Comparison of ENCODE assay signal across 9 mouse cellular contexts in genomic region chr14:75899566-75899965, GRCm38 (mm10). TPM values are rescaled to one million over a fixed set of nuclear protein-coding genes. Genes with fewer than 3 reads are reported as not detected.
DNase-seq lines count a peak whose midpoint lies in the region; ATAC-seq and TF ChIP-seq lines count a peak whose summit lies in the region.
"Had no signal": no experiment of that assay in that cellular context is flagged by ENCODE, and none has a peak within 500 bp of the region (broad histone marks: within the 10 kb centered on the region; RNA-seq: fewer than 3 reads in every experiment).

No protein-coding gene starts in this region.

- peaks cover 4% of the 10 kb centered on the region for H3K36me3 ChIP-seq in ES-E14 (ENCODE audit: control insufficient read depth, insufficient read depth, low read length, poor library complexity, severe bottlenecking)
- no peaks in the 10 kb centered on the region for H3K36me3 ChIP-seq in forebrain, embryonic 16.5 days (ENCODE audit: control insufficient read depth, insufficient read depth)
- peaks cover 13% of the 10 kb centered on the region for H3K36me3 ChIP-seq in hindbrain, embryonic 12.5 days

- no peak overlapping the region for H3K4me2 ChIP-seq in forebrain, embryonic 16.5 days (ENCODE audit: low read length)
- H3K4me2 ChIP-seq in hindbrain, embryonic 12.5 days (replicated peaks): no peak overlapping the region
- H3K4me2 ChIP-seq: limb, embryonic 15.5 days had no signal

- H3K27ac ChIP-seq in ES-E14 (ENCODE audit: insufficient read depth, low read depth, low read length, poor library complexity, severe bottlenecking): no peak overlapping the region
- H3K27ac ChIP-seq in forebrain, embryonic 16.5 days (ENCODE audit: low read length): peak overlapping the region; percentile 91
- no peak overlapping the region for H3K27ac ChIP-seq in hindbrain, embryonic 12.5 days
- H3K27ac ChIP-seq: limb, embryonic 15.5 days had no signal

- 11% methylated on average over 4 of the region's 4 CpGs for WGBS in forebrain, embryonic 16.5 days
- 26% methylated on average over 4 of the region's 4 CpGs for WGBS in hindbrain, embryonic 12.5 days

- no peak overlapping the region for H3K9ac ChIP-seq in ES-E14 (ENCODE audit: insufficient read depth, low read depth, low read length, poor library complexity, severe bottlenecking)
- no peak overlapping the region for H3K9ac ChIP-seq in forebrain, embryonic 16.5 days (replicated peaks; ENCODE audit: low read depth, low read length)
- no peak overlapping the region for H3K9ac ChIP-seq in hindbrain, embryonic 12.5 days
- H3K9ac ChIP-seq: limb, embryonic 15.5 days had no signal

- no peaks in the 10 kb centered on the region for H3K27me3 ChIP-seq in forebrain, embryonic 16.5 days (replicated peaks; ENCODE audit: control insufficient read depth, insufficient read depth, low read length)
- no peaks in the 10 kb centered on the region for H3K27me3 ChIP-seq in hindbrain, embryonic 12.5 days
- H3K27me3 ChIP-seq: limb, embryonic 15.5 days had no signal

- in situ Hi-C loops in ES-E14 (cut with MboI; ENCODE audit: low sequenced_read_pairs in 2 of 2, unreplicated experiment in 2 of 2): loop anchor here (25.0 kb wide), 1 partner anchor 188 kb away; no protein-coding TSS in a partner anchor

- H3K4me1 ChIP-seq in ES-E14 (ENCODE audit: control insufficient read depth in 2 of 2, insufficient read depth in 2 of 2, low read length in 2 of 2, poor library complexity in 1 of 2): peaks cover 2 to 4% of the 10 kb centered on the region in 2 experiments; a peak in 2 of 4 replicates
- peaks cover 14% of the 10 kb centered on the region for H3K4me1 ChIP-seq in forebrain, embryonic 16.5 days (replicated peaks; ENCODE audit: control insufficient read depth, insufficient read depth, low read length)
- H3K4me1 ChIP-seq in hindbrain, embryonic 12.5 days: peaks cover 13% of the 10 kb centered on the region

- H3K9me3 ChIP-seq in ES-E14 (ENCODE audit: control insufficient read depth, insufficient read depth, low read depth, low read length): no peaks in the 10 kb centered on the region
- H3K9me3 ChIP-seq in forebrain, embryonic 16.5 days (ENCODE audit: control insufficient read depth, low read length): no peaks in the 10 kb centered on the region
- no peaks in the 10 kb centered on the region for H3K9me3 ChIP-seq in hindbrain, embryonic 12.5 days (replicated peaks)
- H3K9me3 ChIP-seq: limb, embryonic 15.5 days had no signal

- peak; percentile 75 for DNase-seq in ES-E14 (ENCODE audit: low read depth, low spot score)
- peak; percentile 93 for DNase-seq in layer of hippocampus, adult 9-11 months
- DNase-seq in lung, postnatal 10 days: peak; percentile 88
- peak; percentile 93 for DNase-seq in retina, embryonic 14.5 days (ENCODE audit: low spot score)
- peak; percentile 80 for DNase-seq in thymus, postnatal 25 days

- ATAC-seq in cerebellum, adult (ENCODE audit: insufficient number of reproducible peaks, low FRiP score, low TSS enrichment): peak; percentile 93
- peak; percentile 76 for ATAC-seq in forebrain, embryonic 16.5 days
- peak; percentile 40; the same call in 1 of the 2 replicates for ATAC-seq in hindbrain, embryonic 12.5 days (ENCODE audit: low FRiP score)

- no peak overlapping the region for H3K4me3 ChIP-seq in ES-E14 (ENCODE audit: insufficient read depth in 1 of 2, low read depth in 1 of 2, low read length in 2 of 2, poor library complexity in 1 of 2, severe bottlenecking in 1 of 2)
- no peak overlapping the region for H3K4me3 ChIP-seq in forebrain, embryonic 16.5 days (replicated peaks; ENCODE audit: low read length)
- no peak overlapping the region for H3K4me3 ChIP-seq in hindbrain, embryonic 12.5 days
- H3K4me3 ChIP-seq: limb, embryonic 15.5 days had no signal

TF ChIP-seq in ES-E14, 5 proteins besides CTCF, POLR2A, EP300 and RAD21:
- TF ChIP-seq CHD2 (IDR thresholded peaks at IDR 0.05; ENCODE audit: low read depth, low read length) (no peak), HCFC1 (IDR thresholded peaks at IDR 0.05; ENCODE audit: borderline replicate concordance, insufficient read depth, low read length) (no peak), MAFK (IDR thresholded peaks at IDR 0.05; ENCODE audit: insufficient read depth, low read depth, low read length) (0 out of 2 replicates have a peak, but pooled peaks have one; percentile 31), ZC3H11A (IDR thresholded peaks at IDR 0.05; ENCODE audit: borderline replicate concordance, low read depth, low read length) (peak; percentile 58), ZNF384 (IDR thresholded peaks at IDR 0.05; ENCODE audit: low read depth, low read length) (no peak)

RNA-seq across cellular contexts. Expression of gene Tpt1, which starts 54.7 kb away (rescaled TPM):
- total RNA-seq in ES-E14 (2012; rRNA removed): 592 and 613 TPM in 2 replicates
- polyA plus RNA-seq in forebrain, embryonic 16.5 days (2015; fragmentation: Nextera tagmentation; extraction: Ambion mirVana): 740 and 764 TPM in 2 replicates
- polyA plus RNA-seq in hindbrain, embryonic 12.5 days (2016; fragmentation: Nextera tagmentation; extraction: Ambion mirVana): 873 and 904 TPM in 2 replicates

RNA-seq across cellular contexts. Expression of gene Kctd4, which starts 55.2 kb away (rescaled TPM):
- 0.09 and 0.16 TPM in 2 replicates for total RNA-seq in ES-E14 (2012; rRNA removed)
- polyA plus RNA-seq in forebrain, embryonic 16.5 days (2015; fragmentation: Nextera tagmentation; extraction: Ambion mirVana): 9.6 and 11.9 TPM in 2 replicates
- polyA plus RNA-seq in hindbrain, embryonic 12.5 days (2016; fragmentation: Nextera tagmentation; extraction: Ambion mirVana): 1.2 and 1.7 TPM in 2 replicates

Comparison
In these comparisons a context has a peak if more than half of its experiments do, and no peak if none do; other contexts are left out.
1. ATAC-seq: peak in every context shown above with its lines; median percentile 93 in cerebellum, adult; 76 in forebrain, embryonic 16.5 days; 40 in hindbrain, embryonic 12.5 days.